Mouse (Mus musculus) gastrocnemius, postnatal 25 days (tissue): ENCODE measurements around the gene Lrrk2. TPM values are rescaled to one million over a fixed set of nuclear protein-coding genes. Genes with fewer than 3 reads are reported as not detected.

ENCODE experiments used
- DNase-seq: peaks from one replicate; pipeline ENCODE4 v3.0.0; 2022
- total RNA-seq, 2 experiments: library from RNA; stranded (reverse); gene quantifications; 1 replicate in 1 of 2; 2 replicates in 1 of 2; pipeline ENCODE4 v1.2.3; 2021

Gene Lrrk2
- total RNA-seq, 2 experiments from 2014 or later = 4.8 to 5.4 TPM

DNA sequence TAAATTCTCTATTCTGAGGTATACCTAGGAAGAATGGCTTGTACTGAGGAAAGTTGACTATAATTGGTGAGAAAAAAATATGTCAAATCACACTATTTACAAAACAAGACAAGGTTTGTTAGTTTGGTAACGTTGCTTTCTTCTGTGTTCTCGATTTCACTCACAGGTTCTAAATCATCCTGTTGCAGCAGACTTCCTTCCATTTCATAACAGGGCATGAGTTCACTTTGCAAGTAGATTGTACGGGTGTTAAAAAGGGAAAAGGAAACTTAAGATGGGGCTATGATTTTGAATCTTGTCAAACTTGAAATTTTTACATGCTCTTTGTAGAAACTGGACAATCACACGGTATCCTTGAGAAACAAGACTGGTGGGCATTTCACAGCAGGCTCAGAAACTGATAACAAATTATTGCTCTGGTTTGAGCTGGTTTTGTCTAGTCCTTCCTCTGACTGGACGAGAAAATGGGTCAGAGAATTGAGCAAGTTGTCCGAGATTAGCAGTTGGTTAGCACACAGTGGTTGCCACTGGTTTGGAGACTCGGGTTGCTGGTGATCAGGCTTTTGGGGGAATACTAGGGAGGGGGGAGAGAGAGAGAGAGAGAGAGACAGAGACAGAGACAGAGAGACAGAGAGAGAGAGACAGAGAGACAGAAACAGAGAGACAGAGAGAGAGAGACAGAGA lies 13.0 kb downstream of the Lrrk2 start:
- no peak for DNase-seq

DNA sequence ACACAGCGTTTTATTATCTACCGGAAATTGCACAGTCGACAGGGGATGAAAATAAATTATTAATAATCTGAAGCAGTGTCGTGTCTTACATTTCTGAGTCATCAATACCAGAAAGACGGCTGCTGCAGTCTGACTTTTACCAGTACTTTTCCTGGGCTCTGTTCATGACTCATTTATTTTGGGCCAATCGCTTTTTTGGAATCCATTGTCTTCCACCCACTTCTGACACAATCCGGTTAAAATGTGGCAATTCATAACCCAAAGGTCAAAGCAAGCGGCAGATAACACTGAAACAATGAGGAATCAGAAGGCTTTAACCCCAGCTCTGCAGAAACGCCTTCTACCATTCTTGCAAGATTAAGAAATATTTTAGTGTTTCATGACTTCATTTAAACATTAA lies 17.7 kb downstream of the Lrrk2 start:
- no peak for DNase-seq

GRCm38 (mm10) chr15:91693051-91693450 lies 20.1 kb downstream of the Lrrk2 start:
- DNase-seq = peak; percentile 61

DNA sequence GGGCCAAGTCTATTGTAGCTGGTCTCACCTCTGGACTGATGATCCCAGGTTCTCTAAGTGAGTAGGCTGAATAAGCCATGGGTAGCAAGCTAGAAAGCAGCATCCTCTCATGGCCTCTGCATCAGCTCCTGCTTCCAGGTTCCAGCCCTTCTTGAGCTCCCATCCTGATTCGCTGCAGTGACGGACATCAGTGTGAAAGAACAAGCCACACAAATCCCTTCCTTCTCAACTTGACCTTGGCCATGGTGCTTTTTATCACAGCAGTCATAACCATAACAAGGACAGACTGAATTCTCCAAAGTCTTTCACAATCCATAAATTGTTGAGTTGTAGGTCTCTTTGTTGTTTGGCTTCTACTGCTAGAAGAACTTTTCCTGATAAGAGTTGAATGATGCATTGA lies 20.9 kb downstream of the Lrrk2 start:
- DNase-seq = no peak

DNA sequence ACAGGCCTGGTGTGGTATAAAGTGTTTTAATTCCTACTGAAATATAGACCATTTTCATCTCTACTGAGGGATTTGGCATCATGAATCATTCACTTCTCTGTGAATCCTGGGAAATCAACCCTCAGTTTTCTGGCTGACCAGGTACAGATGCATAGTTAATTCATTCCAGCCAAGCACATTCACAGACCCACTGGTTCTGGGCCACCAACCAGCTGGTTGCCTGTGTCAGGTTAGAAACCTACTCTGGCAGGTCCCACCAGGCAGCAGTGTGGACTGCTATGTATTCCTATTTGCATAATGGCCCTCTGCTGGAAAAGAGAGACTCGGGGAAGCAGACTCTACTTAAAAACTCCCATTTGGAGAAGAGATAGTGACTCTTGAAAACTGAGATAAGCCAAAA lies 27.9 kb downstream of the Lrrk2 start:
- no peak for DNase-seq

DNA sequence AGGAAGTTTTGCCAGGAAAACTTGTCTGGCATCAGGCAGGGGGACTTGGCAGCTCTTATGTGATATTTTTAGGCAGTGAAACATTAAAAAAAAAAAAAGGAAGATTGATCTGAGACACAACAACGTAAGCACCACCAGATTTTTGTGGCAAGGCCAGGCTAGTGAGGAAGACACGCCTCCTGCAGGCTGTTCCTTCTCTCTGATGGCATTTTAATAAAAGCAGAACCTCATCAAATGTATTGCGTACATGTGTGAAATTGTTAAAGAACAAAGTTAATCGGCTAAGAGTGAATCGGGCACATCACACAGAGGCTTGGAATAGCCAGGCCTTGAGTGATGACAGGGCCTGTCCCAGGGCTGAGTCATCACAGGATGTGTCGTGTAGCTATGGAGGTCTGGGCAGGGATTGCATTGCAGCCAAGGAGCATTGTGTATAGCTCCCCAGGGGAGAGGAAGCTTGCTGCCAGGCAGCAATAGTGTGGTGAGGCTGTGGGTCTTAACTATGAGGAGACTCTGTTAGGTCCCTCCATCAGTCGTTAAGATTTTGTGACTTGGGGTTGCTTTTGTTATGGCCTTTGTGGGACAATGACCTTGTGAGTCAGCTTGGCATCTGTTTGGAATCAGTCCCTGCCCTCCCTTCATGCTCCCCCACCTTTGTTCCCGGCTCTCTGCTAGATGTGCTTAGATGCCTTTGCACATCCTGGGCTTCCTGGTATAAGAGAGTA lies 30.2 kb downstream of the Lrrk2 start:
- DNase-seq = peak; percentile 27

DNA sequence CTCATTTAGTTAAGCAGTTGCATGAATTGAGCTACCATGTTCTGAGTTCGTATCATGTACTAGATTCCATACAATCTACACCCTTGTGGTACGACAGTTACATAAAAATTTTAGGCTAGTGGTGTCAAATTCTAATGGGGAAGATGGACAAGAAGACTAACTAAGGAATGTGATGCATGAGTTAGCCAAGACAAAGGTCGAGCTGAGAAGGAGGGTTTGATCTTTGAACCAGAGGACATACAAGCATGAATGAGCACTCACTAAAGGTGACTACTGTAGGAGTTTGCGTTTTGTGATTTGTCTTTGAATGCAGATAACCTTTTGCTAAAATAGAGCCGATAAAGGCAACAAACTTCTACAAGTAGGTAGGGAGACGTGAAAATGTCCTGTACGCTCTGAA lies 31.1 kb downstream of the Lrrk2 start:
- no peak for DNase-seq

DNA sequence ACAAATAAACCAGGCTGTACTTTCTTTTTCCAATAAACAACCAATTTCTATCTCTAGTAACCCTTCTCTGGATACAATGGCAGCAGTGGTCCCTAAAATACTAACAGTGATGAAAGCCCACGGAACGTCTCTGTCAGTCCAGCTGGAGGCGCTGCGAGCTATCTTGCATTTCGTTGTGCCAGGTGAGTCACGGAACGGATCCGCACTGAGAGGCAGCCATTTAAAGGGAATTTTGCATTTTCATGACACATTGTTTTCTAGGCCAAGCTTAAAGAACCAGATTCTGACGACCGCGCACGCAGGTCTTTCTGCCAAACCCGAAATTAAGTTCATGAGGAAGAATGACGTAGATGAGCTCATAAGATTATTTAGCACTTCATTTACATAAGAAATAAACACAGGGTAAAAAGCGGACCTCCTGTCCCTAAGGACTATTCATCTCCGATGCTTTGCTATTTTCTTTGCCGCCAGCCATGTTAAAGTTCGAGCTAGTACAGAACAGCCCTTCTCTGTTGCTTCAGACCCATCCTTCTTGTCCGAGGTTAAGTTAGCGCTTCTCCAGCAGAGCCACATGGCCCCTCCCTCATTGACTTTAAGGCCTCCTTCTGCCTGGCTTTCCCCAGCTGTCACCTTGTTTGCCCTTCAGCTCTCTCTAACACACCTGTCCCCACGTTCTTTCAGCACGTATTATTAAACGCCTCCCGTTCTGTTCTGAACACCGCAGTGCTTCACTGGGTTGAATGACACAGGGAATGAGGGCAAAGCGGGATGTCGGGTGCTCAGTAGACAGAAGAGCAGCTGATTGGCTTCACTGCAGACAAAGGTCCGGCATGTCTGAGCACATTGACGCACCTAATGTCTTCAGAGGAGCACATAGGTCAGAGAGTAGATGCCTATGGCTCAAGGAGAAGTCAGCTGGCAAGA lies 36.5 kb downstream of the Lrrk2 start:
- DNase-seq = no peak

DNA sequence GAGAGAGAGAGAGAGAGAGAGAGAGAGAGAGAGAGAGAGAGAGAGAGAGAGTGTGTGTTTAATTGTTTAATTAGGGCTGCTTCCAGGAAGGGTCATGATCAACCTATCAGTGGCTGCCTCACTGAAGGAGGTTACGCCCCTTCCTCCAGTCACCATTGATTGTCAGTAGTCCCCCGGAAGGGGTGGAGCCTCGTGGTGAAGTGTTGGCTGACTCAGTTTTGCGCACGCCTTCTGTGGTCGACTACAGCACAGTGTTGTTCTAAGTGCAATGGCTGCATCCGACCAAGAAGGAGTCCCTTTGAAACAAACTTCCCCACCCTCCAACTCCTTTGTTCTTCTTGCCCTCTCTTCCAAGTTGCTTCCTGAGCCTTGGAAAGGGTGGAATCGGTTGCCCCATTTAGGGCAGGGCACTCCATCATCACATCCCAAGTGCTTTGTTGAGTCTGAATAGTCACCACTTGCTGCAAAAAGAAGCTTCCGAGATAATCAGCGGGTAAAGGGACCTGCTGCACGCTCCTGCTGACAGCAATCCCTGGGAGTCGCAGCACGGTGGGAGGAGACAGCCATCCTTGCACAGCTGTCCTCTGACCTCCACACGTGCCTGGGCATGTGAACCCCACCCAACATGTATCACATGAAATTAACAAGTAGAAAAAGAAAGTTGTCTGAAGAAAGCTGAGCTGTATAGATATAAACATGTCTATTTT lies 62.4 kb downstream of the Lrrk2 start:
- DNase-seq = no peak

DNA sequence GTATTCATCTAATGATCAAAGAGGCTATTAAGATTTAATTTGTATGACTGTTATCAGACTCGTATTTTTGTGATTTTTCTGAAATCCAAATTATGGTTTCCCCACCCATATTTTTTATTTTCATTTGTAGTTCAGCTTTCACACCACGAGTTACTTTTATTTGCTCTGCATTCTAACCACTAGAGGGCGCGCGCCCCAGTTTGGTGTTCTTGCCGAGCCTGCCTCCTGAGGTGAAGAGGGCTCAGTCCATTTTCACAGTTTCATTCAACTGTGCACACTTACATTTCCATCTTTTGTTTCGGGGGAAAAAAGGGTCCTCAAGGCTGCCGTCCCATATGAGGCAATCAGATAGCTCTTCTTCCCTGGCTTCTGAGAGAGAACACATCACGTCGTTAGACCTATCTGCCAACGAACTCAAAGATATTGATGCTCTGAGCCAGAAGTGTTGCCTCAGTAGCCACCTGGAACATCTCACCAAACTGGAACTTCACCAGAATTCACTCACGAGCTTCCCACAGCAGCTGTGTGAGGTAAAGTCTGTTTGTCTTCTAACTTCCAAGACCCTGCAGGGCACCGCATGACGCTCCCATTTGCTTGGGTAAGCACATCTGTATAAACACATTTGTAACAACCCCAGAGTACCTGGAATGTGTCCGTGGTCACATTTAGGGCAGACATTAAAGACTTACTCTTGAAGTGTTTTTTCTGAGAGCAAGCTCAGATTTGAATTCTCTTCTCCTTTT lies 64.0 kb downstream of the Lrrk2 start:
- no peak for DNase-seq

- no peak for DNase-seq
Measured at GRCm38 (mm10) chr15:91738808-91739207, 65.8 kb downstream of the Lrrk2 start.

GRCm38 (mm10) chr15:91745501-91745900 lies 72.5 kb downstream of the Lrrk2 start:
- DNase-seq = no peak

- DNase-seq = no peak
Measured at GRCm38 (mm10) chr15:91752111-91752510, 79.1 kb downstream of the Lrrk2 start.

- DNase-seq = no peak
Measured at GRCm38 (mm10) chr15:91753378-91754080, 80.6 kb downstream of the Lrrk2 start.

GRCm38 (mm10) chr15:91754546-91754945 lies 81.6 kb downstream of the Lrrk2 start:
- DNase-seq = no peak

DNA sequence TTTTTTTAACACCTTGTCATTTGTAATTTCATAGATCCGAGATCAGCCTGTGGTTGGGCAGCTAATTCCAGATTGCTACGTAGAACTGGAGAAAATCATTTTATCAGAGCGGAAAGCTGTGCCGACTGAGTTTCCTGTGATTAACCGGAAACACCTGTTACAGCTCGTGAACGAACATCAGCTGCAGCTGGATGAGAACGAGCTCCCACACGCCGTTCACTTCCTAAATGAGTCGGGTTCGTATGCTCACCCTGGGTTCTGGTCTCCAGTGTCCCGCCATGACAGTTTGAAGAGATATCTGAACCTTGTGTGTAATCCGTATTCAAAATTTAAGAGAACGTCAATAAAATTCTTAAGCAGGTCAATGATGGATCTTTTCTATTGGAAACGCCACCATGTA lies 82.8 kb downstream of the Lrrk2 start:
- no peak for DNase-seq

DNA sequence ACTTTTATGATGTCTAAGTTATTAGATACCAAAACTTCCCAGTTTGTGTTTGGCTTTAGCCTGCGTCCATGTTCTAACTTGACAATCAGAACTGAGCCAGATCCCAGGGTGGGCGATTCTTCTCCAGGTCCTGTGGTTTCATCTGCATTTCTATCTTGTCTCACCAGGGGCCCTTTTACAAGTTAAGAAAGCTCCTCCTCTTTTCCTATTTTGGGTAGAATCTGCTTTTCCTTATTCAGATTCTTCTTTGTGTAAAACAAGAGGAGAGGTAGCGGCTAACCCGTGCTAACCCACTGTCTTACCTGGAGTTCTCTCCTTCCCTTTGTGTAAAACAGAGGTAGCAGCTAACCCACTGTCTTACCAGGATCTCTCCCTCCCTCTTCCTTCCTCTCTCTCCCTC lies 99.1 kb downstream of the Lrrk2 start:
- DNase-seq = no peak

DNA sequence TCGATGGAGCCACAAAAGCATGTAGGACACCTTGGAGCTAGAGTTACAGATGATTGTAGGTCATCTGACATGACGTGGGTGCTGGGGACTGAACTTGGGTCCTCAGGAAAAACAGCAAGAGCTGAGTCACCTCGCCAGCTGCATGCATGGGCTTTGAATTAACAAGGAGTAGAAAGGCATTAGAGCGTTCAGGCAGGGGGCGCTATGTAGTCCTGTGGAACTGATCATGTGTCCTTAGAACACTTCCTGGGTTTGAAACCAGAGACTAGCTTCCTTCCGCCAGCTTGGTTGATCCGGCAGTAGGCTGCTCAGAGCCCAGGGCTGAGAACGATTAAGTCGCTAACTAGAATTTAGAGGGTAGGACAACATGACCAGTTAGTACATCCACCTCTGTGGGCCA lies 106.2 kb downstream of the Lrrk2 start:
- no peak for DNase-seq

GRCm38 (mm10) chr15:91781172-91781571 lies 108.2 kb downstream of the Lrrk2 start:
- no peak for DNase-seq

GRCm38 (mm10) chr15:91788338-91788737 lies 115.4 kb downstream of the Lrrk2 start:
- DNase-seq = no peak

DNA sequence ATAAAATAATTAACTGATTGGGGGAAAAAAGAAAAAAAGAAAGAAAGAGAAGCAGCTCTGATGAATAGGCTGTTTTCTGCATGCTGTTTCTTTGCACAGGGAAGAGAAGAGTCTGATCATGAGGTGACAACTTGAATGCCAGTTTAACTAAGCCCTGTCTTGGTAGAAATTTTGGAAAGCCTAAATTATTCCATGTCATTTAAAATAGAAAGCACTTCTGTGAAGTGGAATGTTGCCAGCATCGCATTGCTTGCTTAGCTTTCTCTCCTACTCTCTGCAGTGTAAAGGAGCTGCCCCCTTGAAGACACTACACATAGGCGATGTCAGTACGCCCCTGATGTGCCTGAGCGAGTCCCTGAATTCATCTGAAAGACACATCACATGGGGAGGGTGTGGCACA lies 133.5 kb downstream of the Lrrk2 start:
- DNase-seq = no peak
